Mouse (Mus musculus): Measurements from ENCODE around the gene Adamts6.

DNA sequence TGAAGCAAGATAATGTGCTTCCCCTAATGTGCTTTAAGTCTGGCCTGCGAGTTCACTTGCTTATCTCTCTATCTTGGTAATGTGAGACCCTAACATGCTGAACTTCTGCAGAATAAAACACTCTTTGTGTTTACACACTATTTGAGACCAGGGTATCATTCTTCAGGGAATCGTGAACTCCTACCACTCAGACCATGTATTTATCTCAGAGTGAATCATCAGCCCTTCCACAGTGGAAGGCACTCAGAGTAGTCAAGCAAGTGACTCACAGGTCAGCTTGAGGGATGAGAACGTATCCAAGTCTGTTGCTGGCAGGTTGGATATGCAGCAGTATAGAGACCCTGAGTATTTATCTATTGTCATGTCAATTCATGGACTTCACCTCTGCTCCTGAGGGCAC, 232.8 kb downstream of the Adamts6 start:
- TF ChIP-seq CTCF (IDR thresholded peaks at IDR 0.05; ENCODE audit: low read depth) (no peak), EP300 (IDR thresholded peaks at IDR 0.05; ENCODE audit: low read depth) (no peak)
